Mouse (Mus musculus) liver, embryonic 14.5 days (tissue): ENCODE data around the gene Upf1. TPM values are rescaled to one million over a fixed set of nuclear protein-coding genes. Genes with fewer than 3 reads are reported as not detected.

Experiments
- ATAC-seq: fragments of 200-750 bp; cut with Nextera tagmentation; 2 replicates; pipeline ENCODE4 v1.8.0; 2017; ENCODE audit warnings: moderate number of reproducible peaks, mild to moderate bottlenecking, moderate library complexity; ENCODE audit not compliant: insufficient read depth
- DNase-seq, 3 experiments: peaks; one replicate each; pipeline ENCODE4 v3.0.0-alpha.2; 2012 to 2013; ENCODE audit warnings: low read depth in 3 of 3, low spot score in 3 of 3
- H3K27ac ChIP-seq: fragments of 300-500 bp; sonication (generic); 2 replicates; pipeline ENCODE4 v1.5.1; 2014; ENCODE audit warnings: moderate library complexity, mild to moderate bottlenecking, control low read depth, inconsistent platforms
- H3K27me3 ChIP-seq: fragments of 300-500 bp; sonication (generic); 2 replicates; pipeline ENCODE4 v1.6.1; 2014; ENCODE audit warnings: mild to moderate bottlenecking, low read length, moderate library complexity; ENCODE audit not compliant: control insufficient read depth, insufficient read depth
- H3K36me3 ChIP-seq: fragments of 300-500 bp; sonication (generic); replicated peaks from 2 replicates; pipeline ENCODE4 v1.6.1; 2014; ENCODE audit warnings: low read depth; ENCODE audit not compliant: control insufficient read depth, insufficient read depth
- H3K4me1 ChIP-seq, 2 experiments: fragments of 200-500 bp in 1 of 2; fragments of 300-500 bp in 1 of 2; sonication (generic) in 1 of 2; replicated peaks; 2 replicates each; pipeline ENCODE4 v1.6.1; 2012 to 2014; ENCODE audit warnings: antibody characterized with exemption in 1 of 2, inconsistent platforms in 1 of 2, low read length in 1 of 2; ENCODE audit not compliant: control insufficient read depth in 2 of 2, insufficient read depth in 2 of 2
- H3K4me2 ChIP-seq: fragments of 300-500 bp; sonication (generic); 2 replicates; pipeline ENCODE4 v1.6.1; 2014; ENCODE audit warnings: low read depth, mild to moderate bottlenecking, control low read depth, moderate library complexity
- H3K4me3 ChIP-seq, 2 experiments: fragments of 200-500 bp in 1 of 2; fragments of 300-500 bp in 1 of 2; sonication (generic) in 1 of 2; 2 replicates each; pipeline ENCODE4 v1.5.1; 2012 to 2014; ENCODE audit warnings: low read depth in 2 of 2, low read length in 2 of 2, mild to moderate bottlenecking in 2 of 2, control low read depth in 1 of 2, inconsistent platforms in 1 of 2, moderate library complexity in 1 of 2; ENCODE audit not compliant: insufficient read depth in 1 of 2
- H3K9ac ChIP-seq: fragments of 300-500 bp; sonication (generic); replicated peaks from 2 replicates; pipeline ENCODE4 v1.6.1; 2014; ENCODE audit warnings: mild to moderate bottlenecking, control low read depth, moderate library complexity
- H3K9me3 ChIP-seq: fragments of 300-500 bp; sonication (generic); 2 replicates; pipeline ENCODE4 v1.6.1; 2016; ENCODE audit warnings: low read length, mixed read lengths; ENCODE audit not compliant: control insufficient read depth
- CTCF ChIP-seq: IDR thresholded peaks from 2 replicates; pipeline ENCODE4 v1.5.1; 2016; ENCODE audit warnings: antibody characterized with exemption, low read depth, control low read depth
- EP300 ChIP-seq: IDR thresholded peaks from 2 replicates; pipeline ENCODE4 v1.6.1; 2016; ENCODE audit warnings: antibody characterized with exemption, low read depth
- WGBS: fragments of 180-500 bp; shearing (Covaris S2); extraction: QIAGEN DNeasy Blood & Tissue Kit; methylation state at CpG from one replicate; pipeline ENCODE4 v1.1.7; 2014; ENCODE audit not compliant: insufficient replicate concordance; 5-methylcytosine and 5-hydroxymethylcytosine counted together
- polyA plus RNA-seq, 2 experiments: library from polyadenylated mRNA; depleted of rRNA in 1 of 2; stranded (reverse) in 1 of 2; unstranded in 1 of 2; fragments of >200 nt; fragmentation: Nextera tagmentation in 1 of 2; extraction: Ambion mirVana in 1 of 2; gene quantifications; 2 replicates each; pipeline versions ENCODE4 v1.2.1 to v1.2.3; 2012 to 2014

Gene Upf1
- polyA plus RNA-seq, 2 experiments, result 9.3 to 14.1 TPM

GRCm38 (mm10) chr8:70285304-70285703 is 67.8 kb downstream of the Upf1 start:
- H3K9ac ChIP-seq, result no peak overlapping the region

GRCm38 (mm10) chr8:70284421-70284820 is 68.7 kb downstream of the Upf1 start:
- Histone ChIP-seq H3K9me3 (no peaks in the 10 kb centered on the region; the same call in 1 of the 2 replicates), H3K9ac (no peak overlapping the region), H3K27ac (no peak overlapping the region), H3K4me3 (no peak overlapping the region), H3K27me3 (no peaks in the 10 kb centered on the region; the same call in 1 of the 2 replicates), H3K36me3 (no peaks in the 10 kb centered on the region), H3K4me1 (peaks cover 0 to 11% of the 10 kb centered on the region in 2 experiments; a peak in 2 of 4 replicates), H3K4me2 (no peak overlapping the region)
- ATAC-seq (no peak), DNase-seq (no peak)
- WGBS, result 51% methylated on average over 5 of the region's 5 CpGs
- TF ChIP-seq EP300, result no peak
- no peak for TF ChIP-seq CTCF

More at GRCm38 (mm10) chr8:70285304-70285703, 67.8 kb downstream of the Upf1 start:
- Histone ChIP-seq H3K27me3 (no peaks in the 10 kb centered on the region; the same call in 1 of the 2 replicates), H3K27ac (no peak overlapping the region), H3K4me3 (no peak overlapping the region), H3K4me2 (no peak overlapping the region), H3K36me3 (no peaks in the 10 kb centered on the region), H3K9me3 (no peaks in the 10 kb centered on the region; the same call in 1 of the 2 replicates), H3K4me1 (peaks cover 0 to 11% of the 10 kb centered on the region in 2 experiments; a peak in 2 of 4 replicates)
- WGBS, result 90% methylated on average over 15 of the region's 15 CpGs
- no peak for TF ChIP-seq EP300
- no peak for TF ChIP-seq CTCF
- ATAC-seq (no peak), DNase-seq (no peak)

GRCm38 (mm10) chr8:70283136-70284077 is 69.7 kb downstream of the Upf1 start:
- Histone ChIP-seq H3K4me3 (peak overlapping the region; percentile 65 to 71), H3K27me3 (no peaks in the 10 kb centered on the region; the same call in 1 of the 2 replicates), H3K4me2 (peak overlapping the region; percentile 74), H3K9ac (peak overlapping the region; percentile 46), H3K27ac (no peak overlapping the region), H3K4me1 (peaks cover 0 to 11% of the 10 kb centered on the region in 2 experiments; a peak in 2 of 4 replicates), H3K36me3 (no peaks in the 10 kb centered on the region), H3K9me3 (no peaks in the 10 kb centered on the region; the same call in 1 of the 2 replicates)
- WGBS, result under 1% methylated on average over 55 of the region's 55 CpGs
- ATAC-seq, result peak; percentile 36
- TF ChIP-seq CTCF, result no peak
- no peak for TF ChIP-seq EP300
- no peak for DNase-seq

GRCm38 (mm10) chr8:70282603-70283135 is 70.4 kb downstream of the Upf1 start, which contains the start of gene Homer3:
Gene Homer3 (plus strand): TSS chr8:70282827.
- H3K4me2 ChIP-seq, result peak within 1 kb of the TSS; percentile 74
- H3K36me3 ChIP-seq, result no peaks in the 10 kb centered on the region
- H3K27ac ChIP-seq, result no peak within 1 kb of the TSS
- ATAC-seq (peak; percentile 81), DNase-seq (peak; percentile 50 to 59 (median 58))
- H3K9me3 ChIP-seq, result no peaks in the 10 kb centered on the region; the same call in 1 of the 2 replicates
- peaks cover 0 to 11% of the 10 kb centered on the region in 2 experiments; a peak in 2 of 4 replicates for H3K4me1 ChIP-seq
- peak within 1 kb of the TSS; percentile 46 for H3K9ac ChIP-seq
- H3K27me3 ChIP-seq, result no peaks in the 10 kb centered on the region; the same call in 1 of the 2 replicates
- H3K4me3 ChIP-seq, result peak within 1 kb of the TSS; percentile 65 to 71
- whole genome bisulfite sequencing, result 1% methylated on average over 35 of the region's 36 CpGs
- TF ChIP-seq CTCF (peak; percentile 86), EP300 (no peak)

Other genes with a start within 250 kb of the Upf1 start
- 0.01 and 0.11 TPM in 2 replicates for gene Ncan, start 232.4 kb downstream of the Upf1 start, polyA plus RNA-seq (2012; rRNA removed)
- not detected in 2 replicates for gene Ncan, start 232.4 kb downstream of the Upf1 start, polyA plus RNA-seq (2014; fragmentation: Nextera tagmentation; extraction: Ambion mirVana)
- gene Nr2c2ap, start 221.9 kb downstream of the Upf1 start, polyA plus RNA-seq (2012; rRNA removed), result 9.3 and 11.1 TPM in 2 replicates
- gene Nr2c2ap, start 221.9 kb downstream of the Upf1 start, polyA plus RNA-seq (2014; fragmentation: Nextera tagmentation; extraction: Ambion mirVana), result 11.8 and 12.0 TPM in 2 replicates
- gene Rfxank, start 214.1 kb downstream of the Upf1 start, polyA plus RNA-seq (2012; rRNA removed), result 5.3 and 6.4 TPM in 2 replicates
- 6.1 and 7.0 TPM in 2 replicates for gene Rfxank, start 214.1 kb downstream of the Upf1 start, polyA plus RNA-seq (2014; fragmentation: Nextera tagmentation; extraction: Ambion mirVana)
- gene Borcs8, start 213.8 kb downstream of the Upf1 start, polyA plus RNA-seq (2012; rRNA removed), result 27.0 and 27.1 TPM in 2 replicates
- gene Borcs8, start 213.8 kb downstream of the Upf1 start, polyA plus RNA-seq (2014; fragmentation: Nextera tagmentation; extraction: Ambion mirVana), result 25.1 and 25.4 TPM in 2 replicates
- gene Mef2b, start 213.6 kb downstream of the Upf1 start, polyA plus RNA-seq (2012; rRNA removed), result 0.03 and 0.04 TPM in 2 replicates
- gene Mef2b, start 213.6 kb downstream of the Upf1 start, polyA plus RNA-seq (2014; fragmentation: Nextera tagmentation; extraction: Ambion mirVana), result not detected in 2 replicates
- 33.0 and 38.0 TPM in 2 replicates for gene Tmem161a, start 180.9 kb downstream of the Upf1 start, polyA plus RNA-seq (2012; rRNA removed)
- gene Tmem161a, start 180.9 kb downstream of the Upf1 start, polyA plus RNA-seq (2014; fragmentation: Nextera tagmentation; extraction: Ambion mirVana), result 15.6 TPM in 2 replicates
- 14.7 and 16.1 TPM in 2 replicates for gene Slc25a42, start 141.0 kb downstream of the Upf1 start, polyA plus RNA-seq (2012; rRNA removed)
- 3.3 and 4.5 TPM in 2 replicates for gene Slc25a42, start 141.0 kb downstream of the Upf1 start, polyA plus RNA-seq (2014; fragmentation: Nextera tagmentation; extraction: Ambion mirVana)
- 14.1 and 17.3 TPM in 2 replicates for gene Sugp2, start 119.1 kb downstream of the Upf1 start, polyA plus RNA-seq (2012; rRNA removed)
- gene Sugp2, start 119.1 kb downstream of the Upf1 start, polyA plus RNA-seq (2014; fragmentation: Nextera tagmentation; extraction: Ambion mirVana), result 7.5 and 9.9 TPM in 2 replicates
- gene Armc6, start 118.8 kb downstream of the Upf1 start, polyA plus RNA-seq (2012; rRNA removed), result 12.4 and 13.5 TPM in 2 replicates
- gene Armc6, start 118.8 kb downstream of the Upf1 start, polyA plus RNA-seq (2014; fragmentation: Nextera tagmentation; extraction: Ambion mirVana), result 10.5 and 12.0 TPM in 2 replicates
- gene Homer3, start 70.5 kb downstream of the Upf1 start, polyA plus RNA-seq (2012; rRNA removed), result 5.5 and 6.5 TPM in 2 replicates
- gene Homer3, start 70.5 kb downstream of the Upf1 start, polyA plus RNA-seq (2014; fragmentation: Nextera tagmentation; extraction: Ambion mirVana), result 3.9 and 4.2 TPM in 2 replicates
- 17.9 and 20.3 TPM in 2 replicates for gene Ddx49, start 50.8 kb downstream of the Upf1 start, polyA plus RNA-seq (2012; rRNA removed)
- 20.8 and 22.3 TPM in 2 replicates for gene Ddx49, start 50.8 kb downstream of the Upf1 start, polyA plus RNA-seq (2014; fragmentation: Nextera tagmentation; extraction: Ambion mirVana)
- 138 and 180 TPM in 2 replicates for gene Cope, start 50.8 kb downstream of the Upf1 start, polyA plus RNA-seq (2012; rRNA removed)
- 164 and 171 TPM in 2 replicates for gene Cope, start 50.8 kb downstream of the Upf1 start, polyA plus RNA-seq (2014; fragmentation: Nextera tagmentation; extraction: Ambion mirVana)
- gene Cers1, start 37.5 kb downstream of the Upf1 start, polyA plus RNA-seq (2012; rRNA removed), result 0.09 and 0.14 TPM in 2 replicates
- gene Cers1, start 37.5 kb downstream of the Upf1 start, polyA plus RNA-seq (2014; fragmentation: Nextera tagmentation; extraction: Ambion mirVana), result not detected in 2 replicates
- 0.16 and 0.22 TPM in 2 replicates for gene Gdf1, start 23.5 kb downstream of the Upf1 start, polyA plus RNA-seq (2012; rRNA removed)
- gene Gdf1, start 23.5 kb downstream of the Upf1 start, polyA plus RNA-seq (2014; fragmentation: Nextera tagmentation; extraction: Ambion mirVana), result not detected in 2 replicates
- 0.39 and 0.47 TPM in 2 replicates for gene Comp, start 20.3 kb upstream of the Upf1 start, polyA plus RNA-seq (2012; rRNA removed)
- gene Comp, start 20.3 kb upstream of the Upf1 start, polyA plus RNA-seq (2014; fragmentation: Nextera tagmentation; extraction: Ambion mirVana), result 0.29 and 0.85 TPM in 2 replicates
- 3.9 and 4.5 TPM in 2 replicates for gene Crtc1, start 86.3 kb upstream of the Upf1 start, polyA plus RNA-seq (2012; rRNA removed)
- 2.9 and 3.9 TPM in 2 replicates for gene Crtc1, start 86.3 kb upstream of the Upf1 start, polyA plus RNA-seq (2014; fragmentation: Nextera tagmentation; extraction: Ambion mirVana)
- 6.5 and 7.1 TPM in 2 replicates for gene Klhl26, start 123.7 kb upstream of the Upf1 start, polyA plus RNA-seq (2012; rRNA removed)
- 5.0 and 6.0 TPM in 2 replicates for gene Klhl26, start 123.7 kb upstream of the Upf1 start, polyA plus RNA-seq (2014; fragmentation: Nextera tagmentation; extraction: Ambion mirVana)
- gene Tmem59l, start 134.1 kb upstream of the Upf1 start, polyA plus RNA-seq (2012; rRNA removed), result 0.03 and 0.09 TPM in 2 replicates
- gene Tmem59l, start 134.1 kb upstream of the Upf1 start, polyA plus RNA-seq (2014; fragmentation: Nextera tagmentation; extraction: Ambion mirVana), result not detected in 2 replicates
- 1.5 and 1.9 TPM in 2 replicates for gene Crlf1, start 139.9 kb upstream of the Upf1 start, polyA plus RNA-seq (2012; rRNA removed)
- 3.7 and 4.0 TPM in 2 replicates for gene Crlf1, start 139.9 kb upstream of the Upf1 start, polyA plus RNA-seq (2014; fragmentation: Nextera tagmentation; extraction: Ambion mirVana)
- gene Rex1bd, start 153.5 kb upstream of the Upf1 start, polyA plus RNA-seq (2012; rRNA removed), result 55.1 and 71.6 TPM in 2 replicates
- 72.0 and 74.2 TPM in 2 replicates for gene Rex1bd, start 153.5 kb upstream of the Upf1 start, polyA plus RNA-seq (2014; fragmentation: Nextera tagmentation; extraction: Ambion mirVana)
- 553 and 870 TPM in 2 replicates for gene Uba52, start 157.5 kb upstream of the Upf1 start, polyA plus RNA-seq (2012; rRNA removed)
- gene Uba52, start 157.5 kb upstream of the Upf1 start, polyA plus RNA-seq (2014; fragmentation: Nextera tagmentation; extraction: Ambion mirVana), result 738 and 773 TPM in 2 replicates
- gene Fkbp8, start 174.4 kb upstream of the Upf1 start, polyA plus RNA-seq (2012; rRNA removed), result 140 and 149 TPM in 2 replicates
- 114 and 135 TPM in 2 replicates for gene Fkbp8, start 174.4 kb upstream of the Upf1 start, polyA plus RNA-seq (2014; fragmentation: Nextera tagmentation; extraction: Ambion mirVana)
- gene Kxd1, start 174.7 kb upstream of the Upf1 start, polyA plus RNA-seq (2012; rRNA removed), result 28.9 and 30.8 TPM in 2 replicates
- gene Kxd1, start 174.7 kb upstream of the Upf1 start, polyA plus RNA-seq (2014; fragmentation: Nextera tagmentation; extraction: Ambion mirVana), result 32.6 and 33.3 TPM in 2 replicates
- gene Ell, start 186.2 kb upstream of the Upf1 start, polyA plus RNA-seq (2012; rRNA removed), result 8.9 and 9.6 TPM in 2 replicates
- 7.7 and 9.2 TPM in 2 replicates for gene Ell, start 186.2 kb upstream of the Upf1 start, polyA plus RNA-seq (2014; fragmentation: Nextera tagmentation; extraction: Ambion mirVana)
- 61.3 and 62.4 TPM in 2 replicates for gene Isyna1, start 241.1 kb upstream of the Upf1 start, polyA plus RNA-seq (2012; rRNA removed)
- 30.2 and 34.2 TPM in 2 replicates for gene Isyna1, start 241.1 kb upstream of the Upf1 start, polyA plus RNA-seq (2014; fragmentation: Nextera tagmentation; extraction: Ambion mirVana)